Mouse (Mus musculus) small intestine, adult 2 months (tissue): ENCODE data around the gene 2700081O15Rik.

Experiments used
- CTCF ChIP-seq: fragments of 200-500 bp; IDR thresholded peaks from 2 replicates; pipeline ENCODE4 v1.5.1; 2012; ENCODE audit warnings: low read depth, mild to moderate bottlenecking, control low read depth, inconsistent platforms, low read length, moderate library complexity, mixed read lengths; ENCODE audit not compliant: insufficient replicate concordance, insufficient read length; ENCODE audit errors: extremely low read depth
- POLR2A ChIP-seq: fragments of 200-500 bp; IDR thresholded peaks from 2 replicates; pipeline ENCODE4 v1.6.1; 2012; ENCODE audit warnings: low read depth, mild to moderate bottlenecking, control low read depth, inconsistent platforms, low read length, moderate library complexity

DNA sequence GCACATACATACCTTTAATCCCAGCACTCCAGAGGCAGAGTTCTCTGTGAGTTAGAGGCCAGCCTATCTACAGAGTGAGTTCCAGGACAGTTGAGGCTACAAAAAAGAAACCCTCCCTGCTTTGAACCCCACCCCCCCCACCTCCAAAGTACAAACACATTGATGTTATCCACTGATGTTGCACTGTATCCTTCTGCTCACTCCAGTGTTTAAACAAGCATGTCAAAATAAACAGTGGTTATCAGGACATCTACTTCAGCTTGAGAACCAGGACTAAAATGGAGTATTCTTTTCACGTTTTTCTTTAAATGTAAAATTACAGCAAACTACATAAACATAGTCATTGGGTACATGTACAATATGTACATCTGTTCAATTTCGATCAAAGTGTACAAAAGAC is 27.7 kb downstream of the 2700081O15Rik start:
- no peak for TF ChIP-seq CTCF
- no peak for TF ChIP-seq POLR2A
